Mouse (Mus musculus): Measurements from ENCODE around the gene Trem2.
A peak's percentile ranks its signal among the peaks of the same experiment; 100 is the strongest.
"Not testable (repeated sequence)": the region's sequence is repeated elsewhere in the genome, so short reads cannot be mapped to it uniquely, and the experiment has no call there.

The Trem2 gene

DNA sequence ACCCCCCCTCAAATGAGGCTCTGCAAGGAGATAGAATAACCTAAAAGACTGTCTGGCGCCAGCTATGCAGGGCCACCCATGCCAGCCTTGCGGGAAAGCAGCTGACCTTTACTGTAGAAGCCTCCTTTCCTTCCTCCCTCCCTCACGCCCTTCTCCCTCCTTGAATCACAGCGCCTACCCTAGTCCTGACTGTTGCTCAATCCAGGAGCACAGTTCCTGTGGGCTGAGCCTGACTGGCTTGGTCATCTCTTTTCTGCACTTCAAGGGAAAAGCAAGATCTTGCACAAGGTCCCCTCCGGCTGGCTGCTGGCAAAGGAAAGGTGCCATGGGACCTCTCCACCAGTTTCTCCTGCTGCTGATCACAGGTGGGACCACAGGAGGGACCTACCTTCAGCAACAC, at the start of gene Trem2:
TSS of gene Trem2 (plus strand) at position 171 of the 400 bp plus-strand sequence.
- no peak for DNase-seq (ENCODE audit: low read depth, low spot score)

DNA sequence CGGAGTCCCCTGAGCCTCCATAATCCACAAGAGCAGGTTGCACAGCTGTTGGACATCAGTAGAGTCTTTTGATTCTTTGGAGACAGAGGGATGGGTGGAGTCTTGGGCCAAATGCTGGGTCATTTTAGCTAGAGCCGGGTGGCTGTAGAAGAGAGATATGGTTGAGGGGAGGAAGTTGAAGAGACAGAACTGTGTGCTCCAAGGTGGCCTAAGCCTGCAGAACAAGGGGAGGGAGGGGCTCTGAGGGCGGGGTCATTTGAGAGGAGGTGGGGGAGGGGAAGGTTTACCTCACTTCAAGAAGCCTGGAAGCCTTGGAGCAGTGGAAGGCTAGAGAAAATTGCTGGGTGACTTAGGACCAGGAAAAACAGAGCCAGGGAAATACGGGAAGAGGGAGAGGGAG, 47.0 kb upstream of the Trem2 start, which contains the start of gene Treml2:
TSS of gene Treml2 (plus strand) at position 296 of the 400 bp plus-strand sequence.
- peak; percentile 22 for DNase-seq (ENCODE audit: low read depth, low spot score)

DNA sequence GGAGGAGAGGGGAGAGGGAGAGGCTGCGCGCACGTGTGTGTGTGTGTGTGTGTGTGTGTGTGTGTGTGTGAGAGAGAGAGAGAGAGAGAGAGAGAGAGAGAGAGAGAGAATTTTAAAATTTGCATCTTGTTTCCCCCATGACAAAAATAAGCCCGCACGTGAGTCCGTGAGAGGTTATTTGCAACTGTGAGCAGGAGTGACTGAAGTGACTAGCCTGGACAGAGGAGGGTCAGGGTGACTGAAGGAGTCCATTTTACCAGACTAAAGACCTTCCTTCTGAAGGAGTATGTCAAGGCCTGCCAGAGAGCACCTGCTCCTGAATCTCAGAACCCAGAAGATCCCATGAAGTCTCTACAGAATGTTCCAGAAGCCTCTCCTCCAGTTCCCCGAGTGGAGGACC, 46.4 kb upstream of the Trem2 start:
- DNase-seq (ENCODE audit: low read depth, low spot score): no peak

DNA sequence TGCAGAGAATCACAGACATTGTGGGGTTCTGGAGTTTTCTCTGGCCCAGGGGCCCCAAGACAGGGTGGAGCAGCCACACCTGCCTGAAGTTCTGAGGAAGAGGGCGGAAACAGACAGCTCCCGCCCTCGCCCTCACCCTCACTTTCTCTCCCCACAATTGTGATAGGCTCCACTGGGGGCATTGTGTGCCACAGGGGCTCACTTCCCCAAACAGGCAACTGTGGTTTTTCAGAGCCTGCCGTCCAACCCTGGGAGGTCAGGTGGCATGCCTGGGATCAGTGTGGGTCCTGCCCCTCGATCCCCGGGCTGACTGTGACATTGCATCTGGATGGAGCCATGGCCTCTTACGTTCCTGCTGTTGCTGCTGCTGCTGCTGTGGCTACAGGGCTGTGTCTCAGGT, 46.0 kb upstream of the Trem2 start:
- DNase-seq (ENCODE audit: low read depth, low spot score): no peak

DNA sequence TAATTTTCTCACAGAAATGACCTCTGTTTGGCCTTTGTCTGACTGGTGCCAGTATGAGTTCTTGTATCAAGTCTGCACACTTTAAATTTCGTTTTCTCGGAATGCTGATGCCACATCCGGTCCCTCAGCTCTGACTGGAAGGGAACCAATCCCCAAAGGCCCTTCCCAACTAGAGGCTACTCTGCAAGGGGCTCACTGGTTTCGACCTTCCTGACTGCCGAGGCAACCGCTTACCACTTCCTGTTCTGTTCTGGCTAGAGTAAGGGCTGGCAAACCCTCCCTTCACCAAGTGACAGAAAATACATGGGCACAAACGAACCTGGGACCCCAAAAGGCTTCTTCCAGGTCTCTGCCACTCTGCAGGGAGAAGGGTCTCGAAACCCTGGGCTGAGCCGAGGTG, 45.3 kb upstream of the Trem2 start:
- no peak for DNase-seq (ENCODE audit: low read depth, low spot score)

DNA sequence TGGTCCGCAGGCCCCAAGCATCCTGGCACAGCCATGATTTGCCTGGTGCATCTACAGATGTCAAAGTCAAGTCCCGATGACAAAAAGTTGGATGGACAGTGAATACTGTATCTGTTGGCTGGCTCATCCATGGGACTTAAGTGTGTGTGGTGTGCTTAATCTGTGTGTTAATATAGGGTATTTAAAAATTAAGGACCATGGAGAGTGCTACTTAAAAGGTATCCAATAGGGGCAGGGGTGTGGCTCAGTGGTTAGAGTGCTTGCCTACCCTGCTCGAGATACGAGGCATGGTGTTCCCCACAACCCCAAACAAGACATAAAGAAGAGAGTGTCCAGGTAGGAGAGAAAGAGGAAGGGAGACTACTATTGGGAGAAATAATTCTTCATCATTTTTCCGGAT, 44.4 kb upstream of the Trem2 start:
- DNase-seq (ENCODE audit: low read depth, low spot score): no peak

DNA sequence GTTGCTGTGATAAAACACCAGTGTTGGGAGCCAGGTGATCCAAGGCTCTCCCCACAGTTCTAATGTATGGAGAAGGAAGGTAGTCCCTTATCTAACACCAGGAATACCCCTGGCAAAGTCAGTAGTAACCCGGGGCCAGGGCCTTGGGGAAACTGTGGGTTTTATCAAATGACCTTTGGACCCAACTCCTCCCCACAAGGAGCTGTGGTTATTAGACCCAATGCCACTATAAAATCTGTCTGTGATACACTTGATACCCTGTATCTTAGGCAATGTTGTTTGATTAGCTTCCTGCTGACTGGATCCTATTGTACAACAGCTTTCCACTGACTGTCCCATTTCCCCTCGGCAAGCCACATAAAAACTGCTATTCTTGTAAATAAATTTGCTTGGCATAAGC, 34.1 kb upstream of the Trem2 start:
- no peak for DNase-seq (ENCODE audit: low read depth, low spot score)

DNA sequence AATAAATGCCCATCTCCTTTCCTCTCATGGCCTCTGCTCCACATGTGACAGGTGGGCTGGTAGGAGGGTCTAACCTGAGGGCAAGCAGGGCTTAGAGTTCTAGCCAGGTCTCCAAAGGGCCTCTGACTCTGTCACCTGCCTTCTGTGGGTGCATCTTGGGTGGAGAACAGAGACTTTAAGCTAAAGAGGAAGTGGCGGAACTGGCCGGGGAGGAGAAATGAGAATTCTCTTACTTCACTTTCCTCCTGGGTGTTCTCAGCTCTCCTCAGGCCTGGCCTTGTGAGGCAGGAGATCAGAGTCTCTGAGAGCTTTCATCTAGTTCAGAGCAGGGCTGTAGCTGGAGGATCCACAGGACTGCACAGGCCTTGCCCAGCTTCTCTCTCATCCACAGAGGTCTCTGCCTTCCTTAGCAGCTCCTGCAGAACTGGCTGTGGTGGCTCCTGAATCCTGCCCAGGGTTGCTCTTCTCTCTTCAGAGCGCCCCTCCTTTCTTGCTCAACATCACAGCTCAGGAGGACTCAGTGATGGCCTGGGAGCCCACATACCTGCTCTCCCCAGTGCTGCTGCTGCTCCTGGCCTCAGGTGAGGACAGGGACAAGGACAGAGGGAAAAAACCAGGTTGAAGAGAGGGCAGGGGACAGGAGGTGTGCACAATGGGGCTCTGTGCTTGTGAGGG, 30.2 kb upstream of the Trem2 start, which contains the start of gene B430306N03Rik:
TSS of gene B430306N03Rik (plus strand) at position 237 of the 675 bp plus-strand sequence.
- DNase-seq (ENCODE audit: low read depth, low spot score): not testable (repeated sequence)

DNA sequence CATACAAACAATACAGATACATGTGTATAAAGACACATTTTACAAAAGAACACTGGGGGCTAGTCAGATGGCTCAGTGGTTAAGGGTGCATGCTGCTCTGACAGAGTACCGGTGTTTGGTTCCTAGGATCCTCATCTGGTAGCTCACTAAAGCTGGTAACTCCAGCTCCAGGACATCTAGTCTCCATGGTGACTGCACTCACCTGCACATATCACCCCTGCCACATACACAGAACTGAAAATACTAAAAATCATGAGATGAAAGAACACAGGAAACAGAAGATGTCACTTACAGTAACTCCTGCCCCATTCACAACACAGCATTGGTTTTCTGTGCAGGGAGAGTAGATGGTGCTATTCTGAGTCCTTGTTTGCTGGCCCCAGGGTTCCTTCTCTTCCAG, 27.5 kb upstream of the Trem2 start:
- DNase-seq (ENCODE audit: low read depth, low spot score): no peak

DNA sequence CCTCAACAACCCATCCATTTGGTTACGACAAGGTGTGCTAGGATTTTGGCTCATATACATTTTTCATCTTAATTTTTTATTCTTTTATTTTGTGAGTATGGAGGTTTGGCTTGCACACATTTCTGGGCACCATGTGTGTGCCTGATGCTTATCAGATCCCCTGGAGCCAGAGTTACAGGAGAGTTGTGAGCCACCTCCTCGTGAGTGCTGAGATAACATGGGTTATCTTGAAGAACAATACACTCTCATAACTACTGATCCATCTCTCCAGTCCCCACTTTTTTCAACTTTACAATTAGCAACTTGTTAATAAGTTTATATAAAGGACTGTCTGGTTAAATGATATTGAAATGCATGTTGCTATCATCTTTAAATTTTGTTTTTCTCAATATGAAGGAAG, 24.9 kb upstream of the Trem2 start:
- DNase-seq (ENCODE audit: low read depth, low spot score): no peak

DNA sequence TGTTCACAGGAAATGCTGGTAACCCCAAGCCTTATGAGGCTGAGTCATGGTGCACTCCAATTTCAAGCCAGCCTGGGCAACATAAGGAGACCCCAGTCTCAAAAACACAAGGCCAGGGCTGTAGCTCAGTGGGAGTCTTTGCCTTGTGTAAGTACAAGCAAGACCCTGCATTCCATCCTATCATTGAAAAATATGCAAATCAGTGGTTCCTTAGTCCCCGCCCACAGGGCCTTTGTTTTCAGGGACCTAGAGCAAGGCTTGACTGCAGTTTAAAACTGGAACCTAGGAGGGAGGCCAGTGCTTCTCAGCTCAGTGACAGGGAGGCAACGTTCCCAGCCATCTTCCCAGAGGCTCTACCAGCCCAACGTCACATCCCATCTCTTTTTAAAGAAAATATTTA, 23.0 kb upstream of the Trem2 start:
- peak; percentile 8 for DNase-seq (ENCODE audit: low read depth, low spot score)

DNA sequence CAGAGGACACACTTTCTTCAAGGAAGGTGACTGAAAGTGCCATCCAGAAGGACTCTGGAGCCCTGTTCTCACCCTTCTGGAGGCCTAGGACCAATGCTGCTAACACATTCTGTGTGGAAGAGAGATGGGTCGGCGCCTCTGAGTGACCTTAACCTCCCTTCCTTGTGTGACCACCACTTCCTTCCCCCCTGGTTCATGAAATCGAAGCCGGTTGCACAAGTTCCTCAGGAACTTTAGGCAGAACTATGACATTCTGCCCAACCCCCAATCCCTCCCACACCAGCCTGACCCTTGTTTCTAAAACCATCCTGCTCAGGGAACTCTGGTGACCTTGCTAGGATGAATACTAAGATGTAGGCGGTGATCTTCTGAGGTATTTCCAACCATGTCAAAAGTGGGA, 21.9 kb upstream of the Trem2 start:
- DNase-seq (ENCODE audit: low read depth, low spot score): no peak

DNA sequence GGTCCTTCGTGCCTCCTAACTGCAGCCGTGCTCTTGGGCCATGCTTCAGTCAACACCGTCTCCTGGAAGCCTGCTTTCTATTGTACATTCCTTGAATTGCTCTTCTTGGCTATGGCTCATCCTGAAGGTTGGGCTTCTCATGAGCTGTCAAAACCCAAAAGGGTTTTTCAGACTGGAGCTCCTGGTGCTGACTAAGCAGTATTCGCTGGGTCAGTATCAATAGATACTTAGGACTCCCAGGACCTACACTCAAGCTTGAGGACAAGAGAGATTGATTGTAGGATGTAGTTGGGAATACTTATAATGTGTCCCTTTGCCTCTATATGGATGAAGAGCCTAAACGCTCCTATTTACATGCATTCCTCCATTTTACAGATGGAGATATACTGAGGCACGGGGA, 21.1 kb upstream of the Trem2 start:
- no peak for DNase-seq (ENCODE audit: low read depth, low spot score)

DNA sequence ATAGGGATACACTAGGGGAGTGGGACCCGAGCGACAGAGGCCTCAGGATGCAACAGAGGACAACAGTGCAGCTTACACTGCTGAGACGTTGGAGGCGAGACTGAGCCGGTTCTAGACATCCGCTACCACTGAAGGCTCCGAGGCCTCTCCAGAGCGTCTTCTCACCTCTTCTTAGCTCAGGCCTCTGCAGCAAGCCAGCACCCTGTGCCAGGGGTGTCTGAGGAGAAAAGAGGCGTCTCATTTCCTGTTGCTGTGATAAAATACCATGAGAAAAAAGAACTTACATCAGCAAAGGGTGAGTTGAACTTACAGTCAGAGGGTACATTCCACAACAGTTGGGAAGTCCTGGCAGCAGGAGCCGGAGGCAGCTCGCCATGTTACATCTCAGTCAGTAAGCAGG, 20.6 kb upstream of the Trem2 start:
- no peak for DNase-seq (ENCODE audit: low read depth, low spot score)

DNA sequence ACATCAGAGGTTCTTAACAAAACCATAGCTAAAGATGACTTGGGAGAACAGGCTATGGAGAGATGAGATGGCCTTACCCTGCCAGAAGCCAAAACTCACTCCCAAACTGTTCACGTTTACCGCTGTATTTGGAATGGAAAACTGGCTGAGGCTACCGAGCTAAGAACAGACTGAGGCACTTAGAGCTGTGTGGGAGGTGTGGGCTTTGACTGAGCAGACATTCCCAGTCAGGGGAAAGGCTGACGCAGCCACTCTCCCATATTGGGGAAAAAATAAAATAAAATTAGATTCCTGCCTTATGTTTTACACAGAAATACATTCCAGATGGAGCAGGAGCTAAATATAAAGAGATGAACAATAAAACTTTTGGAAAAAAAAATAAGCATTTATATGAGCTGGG, 19.5 kb upstream of the Trem2 start:
- DNase-seq (ENCODE audit: low read depth, low spot score): no peak

DNA sequence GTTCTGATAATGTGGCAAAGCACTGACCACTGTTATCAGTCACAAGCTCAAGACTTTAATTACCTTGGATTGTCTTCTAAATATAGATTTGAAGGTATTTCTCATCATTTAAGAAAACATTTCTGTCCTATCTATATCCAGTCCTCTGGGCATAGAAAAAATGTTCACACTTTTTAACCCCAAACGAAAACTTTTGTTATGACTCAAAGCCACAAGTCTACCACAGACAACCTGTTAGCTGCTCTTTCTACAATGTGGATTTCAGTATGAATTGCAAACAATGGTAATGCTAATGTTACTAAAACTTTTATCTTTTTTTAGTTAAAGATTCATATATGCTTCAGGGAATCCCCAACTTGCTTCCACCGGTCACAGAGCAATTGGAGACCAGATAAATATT, 13.7 kb upstream of the Trem2 start:
- DNase-seq (ENCODE audit: low read depth, low spot score): no peak

DNA sequence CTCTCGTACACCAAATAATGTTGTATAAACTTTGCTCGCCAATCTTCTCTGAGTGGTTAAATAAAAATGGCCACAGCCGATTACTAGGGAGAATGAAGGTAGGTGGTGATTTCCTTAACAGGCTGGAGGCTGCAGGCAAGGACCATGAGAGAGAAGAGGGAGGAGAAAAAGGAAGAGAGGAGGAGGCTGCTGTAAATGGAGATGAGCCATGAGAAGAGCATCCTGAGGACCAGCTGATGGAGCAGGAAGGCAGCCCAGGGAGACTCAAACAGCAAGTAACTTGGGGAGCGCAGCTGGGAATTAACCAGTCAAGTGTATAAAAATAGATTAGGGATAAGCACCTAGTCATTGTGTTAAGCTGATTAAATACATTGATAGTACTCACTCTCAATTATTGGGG, 12.0 kb upstream of the Trem2 start:
- no peak for DNase-seq (ENCODE audit: low read depth, low spot score)

DNA sequence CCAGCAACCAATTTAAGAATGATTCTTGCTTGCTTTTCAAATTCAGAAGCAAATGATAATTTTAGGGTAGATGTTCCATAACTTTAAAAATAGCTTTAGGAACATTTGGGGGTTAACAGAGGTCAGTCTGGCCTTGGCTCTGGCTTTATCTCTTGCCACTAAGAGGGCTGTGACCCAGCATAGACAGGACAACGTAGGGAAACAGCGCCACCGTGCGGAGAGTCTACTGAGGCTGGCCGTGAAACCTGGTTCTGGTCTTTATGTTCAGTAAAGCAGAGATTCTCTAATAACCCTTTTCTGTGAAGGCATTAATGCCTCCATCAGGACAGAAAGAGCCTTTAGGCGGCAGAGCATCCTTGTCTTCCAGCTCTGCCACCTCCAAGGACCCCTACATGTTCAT, 9.3 kb upstream of the Trem2 start:
- peak; percentile 78 for DNase-seq (ENCODE audit: low read depth, low spot score)

DNA sequence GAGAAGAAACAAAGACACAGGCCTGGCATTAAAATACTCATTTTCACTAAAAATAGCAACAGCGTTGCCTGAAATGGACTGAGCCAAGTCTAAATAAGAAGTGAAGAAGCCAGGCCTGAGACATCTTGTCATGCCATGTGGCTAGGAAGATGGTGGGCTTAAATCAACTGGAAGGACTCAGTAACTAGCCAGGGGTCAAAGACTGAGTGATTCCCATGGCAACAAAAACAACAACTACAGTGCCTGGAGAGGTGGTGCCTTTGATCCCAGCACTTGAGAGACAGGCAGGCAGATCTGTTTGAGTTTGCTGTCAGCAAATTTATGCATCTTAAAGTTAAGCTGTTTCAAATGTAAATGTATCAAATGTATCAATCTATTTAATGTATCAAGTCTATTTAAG, 5.9 kb upstream of the Trem2 start:
- no peak for DNase-seq (ENCODE audit: low read depth, low spot score)

DNA sequence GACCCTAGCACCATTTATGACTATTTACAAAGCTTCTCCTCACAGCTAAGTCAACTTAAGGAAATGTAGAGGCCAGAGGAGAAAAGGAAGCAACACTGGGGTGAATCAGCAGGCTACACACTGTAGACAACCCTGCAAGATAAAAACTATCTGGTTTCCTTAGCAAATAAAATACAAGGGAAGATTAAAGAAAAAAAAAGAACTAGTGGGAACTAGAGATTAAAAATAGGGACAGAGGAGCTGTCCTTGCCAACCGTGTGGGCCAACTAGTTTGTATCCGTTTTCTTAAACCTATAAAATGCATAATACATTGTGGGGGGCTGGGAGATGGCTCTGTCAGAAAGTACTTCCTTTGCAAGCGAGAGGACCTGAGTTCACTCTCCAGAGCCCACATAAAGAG, 4.3 kb upstream of the Trem2 start:
- no peak for DNase-seq (ENCODE audit: low read depth, low spot score)

DNA sequence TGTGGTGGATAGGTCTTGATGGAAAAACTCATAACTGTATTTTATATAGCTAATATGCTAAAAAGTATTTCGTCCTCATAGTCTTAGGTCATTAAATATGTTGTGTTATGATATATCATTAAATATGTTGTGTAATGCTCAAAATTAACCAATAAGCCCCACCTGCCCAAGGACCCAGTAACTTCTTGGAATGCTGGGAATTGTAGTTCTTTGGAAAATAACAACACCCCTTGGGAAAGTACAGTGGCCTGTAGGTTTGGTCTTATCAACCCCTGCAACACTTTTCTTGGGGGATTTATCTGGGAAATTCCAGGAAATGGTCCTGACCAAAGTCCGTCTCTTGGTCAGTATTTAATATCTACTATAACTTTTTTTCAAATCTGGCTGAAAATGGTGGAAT, 3.1 kb upstream of the Trem2 start:
- DNase-seq (ENCODE audit: low read depth, low spot score): no peak

DNA sequence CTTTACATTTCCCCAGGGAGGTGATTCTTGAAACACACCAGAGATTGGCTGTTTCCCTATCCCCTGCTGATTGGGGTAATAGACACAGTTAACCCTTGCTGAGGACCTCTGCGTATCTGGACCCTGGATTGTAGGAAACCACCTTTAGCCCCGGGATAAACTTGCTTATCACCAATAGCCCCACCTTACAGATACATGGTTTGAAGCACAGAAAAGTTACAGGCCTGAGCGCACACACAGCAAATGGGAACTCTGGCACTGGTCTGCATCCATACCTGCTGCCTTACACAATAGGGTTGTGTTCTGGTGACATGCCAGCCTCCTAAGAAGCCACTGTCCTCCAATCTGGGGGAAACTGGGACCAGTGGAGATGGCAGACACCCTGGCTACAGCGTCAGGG, 377 bp upstream of the Trem2 start:
- DNase-seq (ENCODE audit: low read depth, low spot score): no peak

DNA sequence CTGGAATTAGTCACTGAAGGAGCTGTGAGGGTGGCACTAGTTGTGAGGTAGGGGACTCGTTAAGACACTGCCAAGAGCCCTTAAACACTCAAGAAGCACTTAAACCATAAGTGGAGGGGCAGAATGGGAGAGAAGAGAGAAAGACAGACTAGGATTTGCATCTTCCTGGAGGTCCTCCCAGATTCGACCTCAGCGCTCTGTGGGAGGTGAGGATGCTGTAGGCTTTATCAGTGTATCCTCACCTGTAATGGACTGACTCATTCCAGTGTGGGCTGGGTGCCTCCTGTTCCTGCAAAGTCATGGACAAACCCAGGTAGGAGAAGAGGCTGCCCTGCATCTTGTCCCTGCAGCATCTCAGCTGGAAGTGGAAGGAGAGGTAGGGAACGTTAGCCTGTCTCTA, 633 bp downstream of the Trem2 start:
- no peak for DNase-seq (ENCODE audit: low read depth, low spot score)

DNA sequence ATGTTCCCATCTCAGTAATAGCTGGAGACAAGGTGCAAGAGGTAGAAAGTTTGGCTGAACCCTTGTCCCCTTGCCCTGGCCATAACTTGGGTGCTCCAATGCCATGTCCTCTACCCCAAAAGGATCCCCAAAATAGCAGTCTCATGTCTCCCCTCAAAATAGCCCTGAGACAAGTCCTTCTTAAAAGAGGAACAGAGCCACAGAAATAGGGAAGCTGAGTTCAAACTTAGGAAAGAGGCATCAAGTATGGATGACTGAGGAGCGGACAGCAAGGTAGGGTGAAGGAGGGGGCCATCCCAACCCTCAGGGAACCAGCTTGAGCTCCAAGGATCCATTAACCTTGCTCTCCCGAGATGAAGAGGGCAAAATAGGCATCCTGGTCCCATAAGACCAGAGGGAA, 1.1 kb downstream of the Trem2 start:
- DNase-seq (ENCODE audit: low read depth, low spot score): no peak

Measured in mesoderm, embryonic 11.5 days (tissue).